Mouse (Mus musculus): ENCODE measurements at regions not wholly inside any gene's neighbourhood (a gene's known extent, or its start where the extent isn't known, plus 50 kb on each side); places are given as distances from the start of the nearest gene placed in this dataset.

DNA sequence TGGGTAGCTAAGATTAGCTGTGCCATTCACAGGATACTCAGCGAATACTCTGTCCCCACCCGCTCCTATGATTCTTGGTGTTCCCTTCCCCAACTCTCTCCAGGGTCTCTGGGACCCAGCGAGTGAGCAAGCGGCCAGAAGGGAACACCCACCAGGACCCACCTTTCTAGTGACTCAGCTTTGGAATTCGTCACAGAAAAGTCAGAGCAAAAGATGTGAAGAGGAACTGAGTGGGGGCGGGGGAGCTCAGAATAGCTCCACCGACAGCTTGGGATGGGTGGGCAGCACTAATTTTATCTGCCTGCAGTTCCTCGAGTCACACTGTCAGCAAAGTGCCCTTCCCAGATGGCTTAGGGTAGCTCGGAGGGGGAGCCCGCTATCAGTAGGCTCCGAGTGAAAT, 140.6 kb downstream of the 9530068E07Rik start:
- H3K9ac ChIP-seq (replicated peaks; ENCODE audit: low read length), result no peak overlapping the region
- WGBS, result 75% methylated on average over 11 of the region's 11 CpGs
- no peak for DNase-seq (ENCODE audit: low spot score)

DNA sequence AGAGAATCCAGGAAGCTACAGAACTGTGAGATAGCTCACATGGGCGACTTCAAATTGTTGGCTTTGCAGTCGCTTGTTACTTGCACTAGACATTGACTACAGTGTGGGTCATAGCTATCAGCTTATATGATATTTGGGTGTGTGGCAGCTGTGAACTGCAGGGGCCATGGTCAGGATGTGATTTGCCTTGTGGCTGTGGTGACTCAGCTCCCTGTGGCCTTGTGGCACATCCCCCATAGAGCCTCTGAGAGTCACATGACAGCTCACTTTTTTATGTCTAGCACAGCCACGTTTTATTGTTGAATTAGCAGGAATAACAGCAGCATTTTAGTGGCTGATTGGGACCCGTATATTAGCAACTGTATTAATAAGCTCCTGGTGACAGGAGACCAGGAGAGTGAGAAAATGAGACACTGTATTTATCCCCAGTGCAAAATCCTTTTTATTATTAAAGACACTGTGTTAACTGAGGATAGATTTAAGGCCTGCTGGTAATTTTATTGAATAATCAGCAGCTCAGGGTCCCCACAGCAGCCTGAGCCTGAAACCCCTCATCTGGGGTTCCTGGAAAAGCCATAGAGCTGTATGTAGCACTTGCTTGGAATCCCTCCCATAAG, 141.7 kb downstream of the 9530068E07Rik start:
- ATAC-seq, result no peak
- DNase-seq (ENCODE audit: low spot score), result no peak
- 63% methylated on average over 4 of the region's 4 CpGs for WGBS
- H3K9ac ChIP-seq (replicated peaks; ENCODE audit: low read length), result no peak overlapping the region
- TF ChIP-seq CTCF (IDR thresholded peaks at IDR 0.05; ENCODE audit: low read depth), result no peak
- no peaks in the 10 kb centered on the region for H3K9me3 ChIP-seq (ENCODE audit: low read length)
- H3K27me3 ChIP-seq (ENCODE audit: insufficient read depth, low read length), result no peaks in the 10 kb centered on the region
- no peaks in the 10 kb centered on the region for H3K36me3 ChIP-seq (ENCODE audit: insufficient read depth, low read length)
- no peak overlapping the region for H3K27ac ChIP-seq
- H3K4me1 ChIP-seq (ENCODE audit: insufficient read depth, low read length), result peaks cover 10% of the 10 kb centered on the region; the same call in 1 of the 2 replicates
- no peak overlapping the region for H3K4me2 ChIP-seq (ENCODE audit: low read depth, low read length)
- no peak overlapping the region for H3K4me3 ChIP-seq (ENCODE audit: low read length)

More for the DNA sequence above, 140.6 kb downstream of the 9530068E07Rik start:
- H3K27ac ChIP-seq, result no peak overlapping the region
- no peak for ATAC-seq
- H3K27me3 ChIP-seq (ENCODE audit: insufficient read depth, low read length), result no peaks in the 10 kb centered on the region
- no peak overlapping the region for H3K4me2 ChIP-seq (ENCODE audit: low read depth, low read length)
- peaks cover 13% of the 10 kb centered on the region; the same call in 1 of the 2 replicates for H3K4me1 ChIP-seq (ENCODE audit: insufficient read depth, low read length)
- H3K4me3 ChIP-seq (ENCODE audit: low read length), result no peak overlapping the region
- no peaks in the 10 kb centered on the region for H3K36me3 ChIP-seq (ENCODE audit: insufficient read depth, low read length)
- TF ChIP-seq CTCF (IDR thresholded peaks at IDR 0.05; ENCODE audit: low read depth), result no peak
- H3K9me3 ChIP-seq (ENCODE audit: low read length), result no peaks in the 10 kb centered on the region

DNA sequence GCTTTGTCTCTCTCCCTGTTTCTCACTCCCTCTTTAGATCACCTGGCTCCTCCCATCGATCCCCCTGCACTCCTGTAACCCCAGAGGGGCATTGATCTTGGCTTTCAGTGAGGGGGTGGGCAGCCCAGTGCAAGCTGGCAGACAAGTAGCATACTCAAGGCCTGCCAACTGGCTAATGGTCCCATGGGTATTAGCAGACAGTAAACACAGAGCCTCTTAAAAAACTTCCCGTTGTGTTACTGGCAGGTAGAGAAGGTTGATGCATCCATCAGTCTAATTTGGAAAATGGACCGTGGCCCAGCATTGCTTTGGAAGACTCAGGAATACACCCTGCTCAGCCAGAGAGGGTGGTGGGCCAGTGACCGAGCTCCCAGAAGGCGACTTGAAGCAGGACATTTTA, 145.0 kb downstream of the 9530068E07Rik start:
- no peaks in the 10 kb centered on the region for H3K9me3 ChIP-seq (ENCODE audit: low read length)
- H3K4me1 ChIP-seq (ENCODE audit: insufficient read depth, low read length), result peaks cover 10% of the 10 kb centered on the region; the same call in 1 of the 2 replicates
- ATAC-seq, result no peak
- H3K27ac ChIP-seq, result no peak overlapping the region
- 47% methylated on average over 5 of the region's 5 CpGs for WGBS
- no peak for TF ChIP-seq CTCF (IDR thresholded peaks at IDR 0.05; ENCODE audit: low read depth)
- H3K9ac ChIP-seq (replicated peaks; ENCODE audit: low read length), result no peak overlapping the region
- H3K36me3 ChIP-seq (ENCODE audit: insufficient read depth, low read length), result no peaks in the 10 kb centered on the region
- peak; percentile 15 for DNase-seq (ENCODE audit: low spot score)
- H3K4me2 ChIP-seq (ENCODE audit: low read depth, low read length), result no peak overlapping the region
- H3K27me3 ChIP-seq (ENCODE audit: insufficient read depth, low read length), result no peaks in the 10 kb centered on the region
- no peak overlapping the region for H3K4me3 ChIP-seq (ENCODE audit: low read length)

DNA sequence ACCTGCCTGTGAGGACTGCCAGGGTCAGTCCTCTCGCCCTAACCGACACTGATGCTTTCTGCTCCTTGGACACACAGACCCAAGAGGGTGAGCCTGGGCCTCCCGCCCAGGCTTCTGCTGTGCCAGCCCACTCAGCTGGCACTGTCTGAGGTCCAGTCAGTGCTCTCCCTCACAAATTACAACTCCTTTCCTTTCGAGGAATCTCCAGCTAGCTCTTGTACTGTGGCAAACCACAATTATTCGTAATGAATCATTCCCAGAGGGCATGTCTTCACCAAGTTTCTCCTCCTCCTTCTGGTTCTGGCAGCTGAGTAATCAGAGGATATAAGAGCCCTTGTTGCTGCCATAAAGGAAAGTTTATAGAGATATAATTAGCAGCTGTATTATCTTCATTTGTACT, 155.2 kb downstream of the 9530068E07Rik start:
- Histone ChIP-seq H3K4me3 (ENCODE audit: low read length) (no peak overlapping the region), H3K4me1 (ENCODE audit: insufficient read depth, low read length) (no peaks in the 10 kb centered on the region), H3K9ac (replicated peaks; ENCODE audit: low read length) (no peak overlapping the region), H3K4me2 (ENCODE audit: low read depth, low read length) (no peak overlapping the region), H3K27me3 (ENCODE audit: insufficient read depth, low read length) (no peaks in the 10 kb centered on the region), H3K9me3 (ENCODE audit: low read length) (no peaks in the 10 kb centered on the region), H3K27ac (no peak overlapping the region), H3K36me3 (ENCODE audit: insufficient read depth, low read length) (no peaks in the 10 kb centered on the region)
- no peak for TF ChIP-seq CTCF (IDR thresholded peaks at IDR 0.05; ENCODE audit: low read depth)
- ATAC-seq (no peak), DNase-seq (ENCODE audit: low spot score) (no peak)
- 58% methylated on average over 5 of the region's 5 CpGs for WGBS

DNA sequence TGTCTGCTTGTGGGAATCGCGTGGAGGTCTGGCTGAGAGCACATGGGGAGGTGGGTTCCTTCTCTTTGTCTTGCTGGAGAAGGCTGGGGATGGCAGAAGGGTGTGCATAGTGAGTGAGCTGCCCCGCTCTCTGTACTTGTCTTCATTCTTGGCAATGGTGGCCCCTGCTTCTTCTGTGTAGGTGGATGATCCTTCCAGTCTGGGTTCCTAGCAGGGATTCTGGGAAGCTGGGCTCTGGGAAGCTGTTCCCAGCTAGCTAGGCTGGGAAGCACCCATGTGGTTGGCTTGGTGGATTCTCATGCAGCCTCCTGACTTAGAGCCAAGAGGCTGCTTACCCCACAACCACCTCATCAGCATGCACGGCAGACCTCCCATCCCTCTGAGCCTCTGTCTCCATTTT, 156.6 kb downstream of the 9530068E07Rik start:
- Histone ChIP-seq H3K27me3 (ENCODE audit: insufficient read depth, low read length) (no peaks in the 10 kb centered on the region), H3K9ac (replicated peaks; ENCODE audit: low read length) (no peak overlapping the region), H3K27ac (no peak overlapping the region), H3K4me1 (ENCODE audit: insufficient read depth, low read length) (no peaks in the 10 kb centered on the region), H3K4me3 (ENCODE audit: low read length) (no peak overlapping the region), H3K36me3 (ENCODE audit: insufficient read depth, low read length) (no peaks in the 10 kb centered on the region), H3K9me3 (ENCODE audit: low read length) (no peaks in the 10 kb centered on the region), H3K4me2 (ENCODE audit: low read depth, low read length) (no peak overlapping the region)
- ATAC-seq (no peak), DNase-seq (ENCODE audit: low spot score) (no peak)
- 89% methylated on average over 4 of the region's 4 CpGs for WGBS
- no peak for TF ChIP-seq CTCF (IDR thresholded peaks at IDR 0.05; ENCODE audit: low read depth)

DNA sequence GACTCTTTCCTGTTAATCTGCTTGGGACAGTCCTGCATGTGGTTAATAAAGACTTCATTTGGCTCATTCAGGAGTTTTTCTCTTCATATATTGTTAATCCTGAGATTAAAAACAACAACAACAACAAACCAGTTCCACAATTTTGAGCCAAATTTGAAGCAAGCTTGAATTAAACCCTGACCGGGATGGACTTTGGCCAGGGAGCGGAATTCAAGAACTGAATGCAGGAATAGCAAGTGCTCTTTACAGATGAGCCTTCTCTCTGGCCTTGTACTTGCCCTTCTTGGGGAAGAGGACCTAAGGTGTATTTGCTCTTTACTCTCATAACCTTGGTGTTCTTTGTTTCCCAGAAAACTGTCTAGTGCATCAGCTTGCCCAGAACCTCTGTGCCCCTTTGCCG, 161.6 kb downstream of the 9530068E07Rik start:
- no peak for DNase-seq (ENCODE audit: low spot score)
- H3K36me3 ChIP-seq (ENCODE audit: insufficient read depth, low read length), result no peaks in the 10 kb centered on the region
- H3K27me3 ChIP-seq (ENCODE audit: insufficient read depth, low read length), result no peaks in the 10 kb centered on the region
- H3K27ac ChIP-seq, result no peak overlapping the region
- H3K9me3 ChIP-seq (ENCODE audit: low read length), result no peaks in the 10 kb centered on the region
- TF ChIP-seq CTCF (IDR thresholded peaks at IDR 0.05; ENCODE audit: low read depth), result no peak
- no peak overlapping the region for H3K4me2 ChIP-seq (ENCODE audit: low read depth, low read length)
- ATAC-seq, result no peak
- H3K4me1 ChIP-seq (ENCODE audit: insufficient read depth, low read length), result 0 out of 2 replicates have a peak, but pooled peaks cover 3% of the 10 kb centered on the region
- no peak overlapping the region for H3K4me3 ChIP-seq (ENCODE audit: low read length)
- 92% methylated on average over 3 of the region's 3 CpGs for WGBS
- no peak overlapping the region for H3K9ac ChIP-seq (replicated peaks; ENCODE audit: low read length)

DNA sequence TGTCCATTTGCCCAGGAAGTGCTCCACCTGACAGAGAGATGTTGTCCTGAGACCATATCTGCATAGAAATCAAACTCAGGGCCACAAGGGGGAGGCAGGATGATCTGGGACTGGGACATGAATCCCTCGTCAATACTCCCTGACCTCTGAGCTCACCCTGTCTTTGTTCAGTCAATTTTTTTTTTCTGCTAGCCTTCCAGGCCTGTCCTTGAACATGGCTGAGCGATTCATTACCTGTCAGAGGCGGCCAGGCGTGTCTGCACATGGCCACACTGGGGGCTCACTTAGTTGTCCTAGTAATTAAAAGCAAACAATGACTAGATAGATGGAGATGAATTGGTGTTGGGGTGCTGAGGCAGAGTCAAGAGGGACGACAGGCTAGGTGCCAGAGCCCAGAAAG, 162.6 kb downstream of the 9530068E07Rik start:
- Histone ChIP-seq H3K4me1 (ENCODE audit: insufficient read depth, low read length) (0 out of 2 replicates have a peak, but pooled peaks cover 3% of the 10 kb centered on the region), H3K9me3 (ENCODE audit: low read length) (no peaks in the 10 kb centered on the region), H3K4me3 (ENCODE audit: low read length) (no peak overlapping the region), H3K27ac (no peak overlapping the region), H3K36me3 (ENCODE audit: insufficient read depth, low read length) (no peaks in the 10 kb centered on the region), H3K9ac (replicated peaks; ENCODE audit: low read length) (no peak overlapping the region), H3K4me2 (ENCODE audit: low read depth, low read length) (no peak overlapping the region), H3K27me3 (ENCODE audit: insufficient read depth, low read length) (no peaks in the 10 kb centered on the region)
- 58% methylated on average over 5 of the region's 5 CpGs for WGBS
- no peak for DNase-seq (ENCODE audit: low spot score)
- ATAC-seq, result no peak
- TF ChIP-seq CTCF (IDR thresholded peaks at IDR 0.05; ENCODE audit: low read depth), result no peak

Data from hindbrain, postnatal 0 days (tissue).